8 mouse cellular contexts compared by ENCODE assay signal in the genomic region with DNA sequence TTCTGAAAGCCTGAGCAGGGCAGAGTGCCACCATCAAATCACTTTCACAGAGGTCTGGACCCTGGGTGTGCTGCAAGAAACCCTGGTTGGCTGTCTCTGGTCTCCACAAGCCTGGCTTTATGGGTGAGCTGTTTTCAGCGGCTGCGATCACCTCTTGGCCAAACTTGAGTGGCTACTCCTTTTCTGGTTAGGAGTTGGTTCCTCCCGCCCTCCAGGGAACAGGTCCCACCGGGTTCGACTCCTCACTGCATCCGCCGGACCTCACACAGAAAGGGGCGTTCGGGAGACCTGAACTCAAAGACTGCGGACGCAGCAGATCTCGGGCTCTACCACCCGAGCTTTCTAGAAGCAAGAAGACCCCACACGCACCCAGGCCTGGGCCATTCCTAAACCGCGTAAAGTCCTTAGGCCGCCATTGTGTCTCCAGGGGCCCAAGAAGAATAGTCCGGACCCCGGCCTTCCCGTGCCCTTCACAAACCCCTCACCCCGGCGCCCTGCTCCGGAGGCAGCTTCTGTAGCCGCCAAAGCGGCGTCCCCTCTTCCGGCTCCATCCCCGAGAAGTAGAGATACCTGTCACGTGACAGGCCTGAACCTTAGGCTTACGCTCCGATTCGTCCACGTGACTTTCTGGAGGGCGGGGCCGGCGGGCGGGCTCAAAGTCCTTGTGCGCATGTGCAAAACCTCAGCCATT. TPM values are rescaled to one million over a fixed set of nuclear protein-coding genes. Genes with fewer than 3 reads are reported as not detected.
DNase-seq lines count a peak whose midpoint lies in the region; ATAC-seq lines count a peak whose summit lies in the region.

A gene (minus strand): TSS at position 596 of the 691 bp plus-strand sequence.

- peak within 1 kb of the TSS; percentile 87 for H3K4me3 ChIP-seq in hindbrain, embryonic 16.5 days (ENCODE audit: low read length)
- peak within 1 kb of the TSS; percentile 98 for H3K4me3 ChIP-seq in macrophage (ENCODE audit: inconsistent target)

- peak; percentile 90 for DNase-seq in T-cell, adult 2 months (ENCODE audit: low spot score)
- peak; percentile 93 for DNase-seq in cerebellum, postnatal 36 days
- peak; percentile 97 for DNase-seq in gastrocnemius, adult 18-20 months (ENCODE audit: low spot score)
- peak; percentile 93 to 94 for DNase-seq in left cerebral cortex, adult 18-20 months (ENCODE audit: low spot score in 2 of 2)
- DNase-seq in right cerebral cortex, adult 18-20 months: peak; percentile 95
- peak; percentile 84 for DNase-seq in urinary bladder, postnatal 10 days (ENCODE audit: low spot score)

- H3K4me1 ChIP-seq in hindbrain, embryonic 16.5 days (ENCODE audit: control insufficient read depth, insufficient read depth, low read depth, low read length): peaks cover 10% of the 10 kb centered on the region

- H3K79me2 ChIP-seq in macrophage (ENCODE audit: inconsistent target): peaks cover 53% of the 10 kb centered on the region

- WGBS in hindbrain, embryonic 16.5 days: under 1% methylated on average over 38 of the region's 38 CpGs
- 0% methylated on average over 36 of the region's 38 CpGs for WGBS in macrophage (ENCODE audit: missing documents)

- peak within 1 kb of the TSS; percentile 82 for H3K27ac ChIP-seq in hindbrain, embryonic 16.5 days (ENCODE audit: low read depth, low read length)
- H3K27ac ChIP-seq in macrophage: peak within 1 kb of the TSS; percentile 95

- peak within 1 kb of the TSS; percentile 86 for H3K9ac ChIP-seq in hindbrain, embryonic 16.5 days (ENCODE audit: low read depth, low read length)

- ATAC-seq in hindbrain, embryonic 16.5 days: peak; percentile 94

- H3K36me3 ChIP-seq in hindbrain, embryonic 16.5 days (ENCODE audit: control insufficient read depth, insufficient read depth, low read length): no peaks in the 10 kb centered on the region
- peaks cover 12% of the 10 kb centered on the region; the same call in 1 of the 2 replicates for H3K36me3 ChIP-seq in macrophage (ENCODE audit: inconsistent target)

- peak within 1 kb of the TSS; percentile 89 for H3K4me2 ChIP-seq in hindbrain, embryonic 16.5 days (ENCODE audit: low read length)

- H3K9me3 ChIP-seq in hindbrain, embryonic 16.5 days (ENCODE audit: control insufficient read depth, low read length): no peaks in the 10 kb centered on the region

- H3K27me3 ChIP-seq in hindbrain, embryonic 16.5 days (replicated peaks; ENCODE audit: control insufficient read depth, insufficient read depth, low read length): no peaks in the 10 kb centered on the region

RNA-seq across cellular contexts. Expression of the gene that starts here (rescaled TPM):
- total RNA-seq in gastrocnemius, adult 18-20 months (2021): 10 to 100 TPM; 30.5 to 32.1 TPM
- polyA plus RNA-seq in hindbrain, embryonic 16.5 days (2015; fragmentation: Nextera tagmentation; extraction: Ambion mirVana): 140 and 161 TPM in 2 replicates
- 10 to 100 TPM; 81.5 to 93.8 TPM for total RNA-seq in left cerebral cortex, adult 18-20 months (2021)
- total RNA-seq in macrophage (2018; cell fraction: chromatin; rRNA removed): 10 to 100 TPM; 16.9 to 62.7 (median 34.1) TPM
- total RNA-seq in macrophage (2018; cell fraction: cytosol; rRNA removed): 100 to 1,000 TPM in 12 of 26 experiments, 10 to 100 TPM in 14; 59.2 to 118 (median 98.0) TPM
- 10 to 100 TPM; 24.0 to 62.5 (median 41.5) TPM for total RNA-seq in macrophage (2018; cell fraction: nucleus; rRNA removed)
- 80.1 to 106 TPM (median 93.1 TPM) in 3 replicates for polyA plus RNA-seq in macrophage (2018)

Comparison
In these comparisons a context has a peak if more than half of its experiments do, and no peak if none do; other contexts are left out.
1. Peak in every context shown above with its lines: DNase-seq, ATAC-seq, H3K4me3 ChIP-seq and H3K27ac ChIP-seq.